Mouse (Mus musculus) ovary, adult 2 months (tissue): ENCODE measurements around the gene Utp20. TPM values are rescaled to one million over a fixed set of nuclear protein-coding genes. Genes with fewer than 3 reads are reported as not detected.

Experiments
- polyA plus RNA-seq: library from polyadenylated mRNA; depleted of rRNA; stranded (reverse); fragments of >200 nt; gene quantifications from 2 replicates; pipeline ENCODE4 v1.2.3, GENCODE M21; 2012; rRNA removed

The Utp20 gene
- polyA plus RNA-seq = 5.0 TPM in 2 replicates

DNA sequence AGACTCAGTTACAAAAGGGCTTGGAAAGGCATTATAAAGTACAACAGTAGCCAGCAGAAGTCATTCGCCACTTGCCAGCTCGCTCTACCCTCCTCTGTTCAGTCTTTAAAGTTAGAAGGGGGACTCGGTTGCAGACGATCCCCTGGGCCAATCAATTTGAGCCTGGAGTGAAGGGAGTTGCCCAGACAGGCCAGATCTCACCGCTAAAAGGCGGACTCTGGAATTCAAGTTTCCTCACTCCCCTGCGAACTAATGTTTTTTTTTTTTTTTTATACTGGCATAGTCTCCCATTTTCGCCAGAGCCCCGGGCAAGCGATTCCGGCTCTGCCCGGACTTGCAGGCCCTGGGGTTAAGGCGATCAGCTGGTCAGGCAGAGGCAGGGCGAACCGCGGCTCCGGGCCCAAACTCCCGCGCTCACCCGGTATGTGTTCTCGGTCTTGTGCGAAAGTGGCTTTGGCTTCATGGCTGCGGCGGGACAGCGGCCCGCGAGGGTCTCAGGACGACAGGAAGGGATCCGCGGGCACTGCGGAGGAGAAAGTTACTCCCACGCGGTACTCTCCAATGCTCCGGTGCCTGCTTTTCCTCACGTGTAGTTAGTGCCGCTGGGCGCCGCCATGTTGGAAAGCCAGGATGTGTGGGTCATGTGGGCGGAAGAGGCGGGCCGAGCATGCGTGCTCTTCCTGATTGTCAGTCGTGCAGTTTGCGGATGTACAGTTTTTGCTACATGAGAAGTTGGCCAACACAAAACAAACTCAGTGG lies at the start of gene Utp20:
Utp20 (minus strand) TSS at position 617 of the 759 bp plus-strand sequence.

DNA sequence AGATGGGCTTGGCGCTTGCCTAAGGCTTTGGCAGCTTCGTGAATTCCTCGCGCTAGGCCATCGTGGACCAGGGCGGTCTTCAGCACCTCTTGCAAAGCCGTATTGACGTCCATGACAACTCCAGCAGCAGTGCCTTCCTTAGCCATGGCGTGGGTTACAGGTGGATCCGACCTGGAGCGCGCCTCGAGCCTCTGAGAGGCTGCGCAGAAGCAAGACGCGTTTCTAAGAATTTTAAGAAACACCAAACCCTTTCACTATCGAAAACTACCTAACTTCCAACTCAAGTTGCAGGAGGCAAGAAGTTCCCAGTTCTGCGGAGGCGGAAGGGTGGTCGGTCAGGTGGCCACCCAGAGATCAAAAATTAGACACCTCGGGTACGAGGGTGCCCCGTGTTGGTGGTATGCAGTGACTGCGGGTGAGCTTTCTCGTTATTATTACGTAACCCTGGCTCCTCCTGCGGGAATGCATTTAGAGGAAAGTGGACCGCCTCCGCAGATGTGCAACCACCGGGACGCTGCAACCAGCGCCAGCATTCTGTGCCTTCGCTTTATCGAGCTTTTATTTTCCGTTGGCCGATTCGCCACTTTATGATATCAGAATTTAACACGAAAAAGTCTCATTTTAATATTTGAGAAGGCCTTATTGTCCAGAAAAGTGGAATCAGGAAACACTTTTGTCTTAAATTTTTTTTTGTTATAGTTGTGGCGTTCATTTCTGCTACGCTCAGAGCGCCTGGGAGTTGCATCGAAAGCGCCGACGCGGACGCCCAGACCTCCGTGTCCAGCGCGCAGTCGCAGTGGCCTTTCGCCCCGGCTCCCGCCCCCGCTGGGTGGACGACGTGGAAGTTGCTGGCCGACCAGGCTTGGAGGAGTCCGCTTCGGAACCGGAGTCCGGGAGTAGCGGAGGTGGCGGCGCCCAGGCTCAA lies 95.8 kb downstream of the Utp20 start, which contains the start of gene Arl1:
Arl1 (plus strand) TSS at position 288 of the 925 bp plus-strand sequence.

Other genes starting within 250 kb of the Utp20 start
- 4.8 and 5.8 TPM in 2 replicates for gene Mybpc1, start 221.7 kb downstream of the Utp20 start, polyA plus RNA-seq
- 0.17 and 0.19 TPM in 2 replicates for gene Spic, start 141.8 kb downstream of the Utp20 start, polyA plus RNA-seq
- 14.2 and 22.6 TPM in 2 replicates for gene Arl1, start 95.9 kb downstream of the Utp20 start, polyA plus RNA-seq
- 0.08 TPM in 1 of 2 replicates, not detected in the other for gene Slc5a8, start 59.2 kb upstream of the Utp20 start, polyA plus RNA-seq